ENCODE assay signal across 14 mouse cellular contexts in the genomic region with DNA sequence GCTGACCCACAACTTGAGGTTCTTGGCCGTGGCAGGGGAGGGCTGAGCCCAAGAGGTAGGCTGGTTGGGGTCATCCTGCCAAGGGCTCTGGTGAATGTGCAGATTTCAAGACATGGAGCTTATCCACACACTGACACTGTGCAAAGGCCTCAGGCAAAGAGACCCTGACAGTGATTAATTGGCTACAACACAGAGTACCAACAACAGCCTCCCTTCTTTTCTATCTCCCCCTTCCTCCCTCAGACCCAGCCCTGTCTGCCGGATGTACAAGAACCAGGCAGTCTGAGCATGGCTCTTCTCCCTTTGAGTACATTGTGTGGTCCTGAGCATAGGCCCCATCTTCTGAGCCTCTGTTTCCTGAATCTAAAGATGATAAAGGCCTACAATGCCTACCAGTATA.
DNase-seq lines count a peak whose midpoint lies in the region; ATAC-seq and TF ChIP-seq lines count a peak whose summit lies in the region.
"Had no signal": no experiment of that assay in that cellular context is flagged by ENCODE, and none has a peak within 500 bp of the region (broad histone marks: within the 10 kb centered on the region; RNA-seq: fewer than 3 reads in every experiment).

No protein-coding gene starts in this region.

- TF ChIP-seq CTCF in left cerebral cortex, adult 2 months (IDR thresholded peaks at IDR 0.05) = no peak

- 69% methylated on average over 2 of the region's 2 CpGs for WGBS in forebrain, embryonic 10.5 days
- 66% methylated on average over 2 of the region's 2 CpGs for WGBS in forebrain, embryonic 12.5 days
- WGBS in hindbrain, embryonic 15.5 days = 28% methylated on average over 2 of the region's 2 CpGs
- WGBS in limb, embryonic 10.5 days = 31% methylated on average over 2 of the region's 2 CpGs

- H3K4me2 ChIP-seq in forebrain, embryonic 12.5 days = no peak overlapping the region
- no peak overlapping the region for H3K4me2 ChIP-seq in hindbrain, embryonic 15.5 days
- H3K4me2 ChIP-seq: lung, embryonic 14.5 days had no signal

- no peak for ATAC-seq in forebrain, embryonic 12.5 days (ENCODE audit: low FRiP score)
- peak; percentile 69; the same call in 1 of the 2 replicates for ATAC-seq in hindbrain, embryonic 15.5 days (ENCODE audit: low FRiP score, low read depth)

- H3K4me1 ChIP-seq in forebrain, embryonic 10.5 days = peaks cover 16% of the 10 kb centered on the region
- H3K4me1 ChIP-seq in forebrain, embryonic 12.5 days = peaks cover 5% of the 10 kb centered on the region; the same call in 1 of the 2 replicates
- H3K4me1 ChIP-seq in hindbrain, embryonic 15.5 days (replicated peaks) = peaks cover 8% of the 10 kb centered on the region; the same call in 1 of the 2 replicates
- peaks cover 28% of the 10 kb centered on the region for H3K4me1 ChIP-seq in limb, embryonic 10.5 days

- H3K27me3 ChIP-seq in forebrain, embryonic 10.5 days (ENCODE audit: poor library complexity, severe bottlenecking) = no peaks in the 10 kb centered on the region
- no peaks in the 10 kb centered on the region for H3K27me3 ChIP-seq in forebrain, embryonic 12.5 days
- no peaks in the 10 kb centered on the region for H3K27me3 ChIP-seq in hindbrain, embryonic 15.5 days
- H3K27me3 ChIP-seq in limb, embryonic 10.5 days (ENCODE audit: low read depth, poor library complexity, severe bottlenecking) = no peaks in the 10 kb centered on the region

- no peak for DNase-seq in forebrain, embryonic 10.5 days (ENCODE audit: extremely low spot score, low spot score)
- DNase-seq in retina, postnatal 1 day = peak; percentile 20
- no peak for DNase-seq in retina, embryonic 14.5 days (ENCODE audit: low spot score)
- no peak for DNase-seq in limb, embryonic 10.5 days (ENCODE audit: low spot score)
- no peak for DNase-seq in gastrocnemius, postnatal 25 days
- no peak for DNase-seq in left cerebral cortex, adult 2 months (ENCODE audit: extremely low spot score in 1 of 2, low spot score in 2 of 2)
- DNase-seq: adrenal gland, postnatal 10 days; cerebellum, adult 9-10 months; heart, adult 11 months; kidney, postnatal 10 days; lung, embryonic 14.5 days had no signal

- H3K9ac ChIP-seq in forebrain, embryonic 12.5 days = no peak overlapping the region
- no peak overlapping the region for H3K9ac ChIP-seq in hindbrain, embryonic 15.5 days
- H3K9ac ChIP-seq: lung, embryonic 14.5 days had no signal

- intact Hi-C loops in left cerebral cortex, adult 2 months (cut with DNase I) = no loop called here

- no peak overlapping the region for H3K4me3 ChIP-seq in forebrain, embryonic 10.5 days
- no peak overlapping the region for H3K4me3 ChIP-seq in forebrain, embryonic 12.5 days (replicated peaks)
- no peak overlapping the region for H3K4me3 ChIP-seq in hindbrain, embryonic 15.5 days
- no peak overlapping the region for H3K4me3 ChIP-seq in limb, embryonic 10.5 days
- H3K4me3 ChIP-seq in left cerebral cortex, adult 2 months = no peak overlapping the region
- H3K4me3 ChIP-seq: myocyte had no signal

- no peaks in the 10 kb centered on the region for H3K36me3 ChIP-seq in forebrain, embryonic 10.5 days (replicated peaks)
- H3K36me3 ChIP-seq in forebrain, embryonic 12.5 days (replicated peaks) = 0 out of 2 replicates have a peak, but pooled peaks cover 5% of the 10 kb centered on the region
- H3K36me3 ChIP-seq in hindbrain, embryonic 15.5 days = no peaks in the 10 kb centered on the region
- no peaks in the 10 kb centered on the region; the same call in 1 of the 2 replicates for H3K36me3 ChIP-seq in limb, embryonic 10.5 days

- H3K27ac ChIP-seq in forebrain, embryonic 10.5 days = 0 out of 2 replicates have a peak overlapping the region, but pooled peaks have one; percentile 20
- no peak overlapping the region for H3K27ac ChIP-seq in forebrain, embryonic 12.5 days
- no peak overlapping the region for H3K27ac ChIP-seq in hindbrain, embryonic 15.5 days (replicated peaks)
- no peak overlapping the region for H3K27ac ChIP-seq in limb, embryonic 10.5 days
- H3K27ac ChIP-seq in left cerebral cortex, adult 2 months = no peak overlapping the region

- no peaks in the 10 kb centered on the region for H3K9me3 ChIP-seq in forebrain, embryonic 10.5 days
- no peaks in the 10 kb centered on the region for H3K9me3 ChIP-seq in forebrain, embryonic 12.5 days
- H3K9me3 ChIP-seq in hindbrain, embryonic 15.5 days = no peaks in the 10 kb centered on the region
- no peaks in the 10 kb centered on the region for H3K9me3 ChIP-seq in limb, embryonic 10.5 days (replicated peaks)
